Mouse (Mus musculus): ENCODE measurements at regions not wholly inside any gene's neighbourhood (a gene's known extent, or its start where the extent isn't known, plus 50 kb on each side); places are given as distances from the start of the nearest gene placed in this dataset.

GRCm38 (mm10) chr1:189989376-189989775, 67.2 kb upstream of the Smyd2 start:
- WGBS: 25% methylated on average over 14 of the region's 14 CpGs
- ATAC-seq (ENCODE audit: low FRiP score, low read depth): no peak
- Histone ChIP-seq H3K4me2 (peak overlapping the region; percentile 43), H3K9ac (no peak overlapping the region), H3K4me1 (replicated peaks) (peaks cover 8% of the 10 kb centered on the region), H3K4me3 (no peak overlapping the region), H3K27ac (replicated peaks) (no peak overlapping the region), H3K27me3 (no peaks in the 10 kb centered on the region), H3K9me3 (no peaks in the 10 kb centered on the region), H3K36me3 (no peaks in the 10 kb centered on the region)

- no peak for ATAC-seq (ENCODE audit: low FRiP score, low read depth)
- Histone ChIP-seq H3K4me1 (replicated peaks) (peaks cover 8% of the 10 kb centered on the region), H3K27ac (replicated peaks) (no peak overlapping the region), H3K27me3 (no peaks in the 10 kb centered on the region), H3K9me3 (no peaks in the 10 kb centered on the region), H3K9ac (no peak overlapping the region), H3K4me2 (peak overlapping the region; percentile 43; the same call in 1 of the 2 replicates), H3K36me3 (no peaks in the 10 kb centered on the region), H3K4me3 (no peak overlapping the region)
- whole genome bisulfite sequencing: 92% methylated on average over 3 of the region's 3 CpGs
Observed at GRCm38 (mm10) chr1:189988864-189989263, 66.7 kb upstream of the Smyd2 start.

GRCm38 (mm10) chr1:189985516-189986205, 63.5 kb upstream of the Smyd2 start:
- Histone ChIP-seq H3K9ac (no peak overlapping the region), H3K4me2 (no peak overlapping the region), H3K36me3 (no peaks in the 10 kb centered on the region), H3K27ac (replicated peaks) (no peak overlapping the region), H3K4me3 (no peak overlapping the region), H3K27me3 (no peaks in the 10 kb centered on the region), H3K4me1 (replicated peaks) (peaks cover 8% of the 10 kb centered on the region), H3K9me3 (no peaks in the 10 kb centered on the region)
- 58% methylated on average over 11 of the region's 11 CpGs for WGBS
- no peak for ATAC-seq (ENCODE audit: low FRiP score, low read depth)

GRCm38 (mm10) chr1:189978244-189978643, 56.1 kb upstream of the Smyd2 start:
- H3K9ac ChIP-seq: no peak overlapping the region
- H3K27ac ChIP-seq (replicated peaks): no peak overlapping the region
- no peaks in the 10 kb centered on the region for H3K4me1 ChIP-seq (replicated peaks)
- WGBS: 24% methylated on average over 10 of the region's 10 CpGs
- H3K27me3 ChIP-seq: no peaks in the 10 kb centered on the region
- no peaks in the 10 kb centered on the region for H3K9me3 ChIP-seq
- ATAC-seq (ENCODE audit: low FRiP score, low read depth): no peak
- H3K4me3 ChIP-seq: no peak overlapping the region
- no peak overlapping the region for H3K4me2 ChIP-seq
- H3K36me3 ChIP-seq: no peaks in the 10 kb centered on the region

GRCm38 (mm10) chr1:189975660-189976059, 53.5 kb upstream of the Smyd2 start:
- H3K27me3 ChIP-seq: no peaks in the 10 kb centered on the region
- H3K27ac ChIP-seq (replicated peaks): no peak overlapping the region
- H3K4me2 ChIP-seq: no peak overlapping the region
- H3K4me1 ChIP-seq (replicated peaks): peaks cover 3% of the 10 kb centered on the region; the same call in 1 of the 2 replicates
- 77% methylated on average over 9 of the region's 9 CpGs for WGBS
- no peak overlapping the region for H3K9ac ChIP-seq
- no peaks in the 10 kb centered on the region for H3K9me3 ChIP-seq
- H3K4me3 ChIP-seq: no peak overlapping the region
- H3K36me3 ChIP-seq: no peaks in the 10 kb centered on the region
- ATAC-seq (ENCODE audit: low FRiP score, low read depth): no peak

GRCm38 (mm10) chr1:189972790-189973406, 50.7 kb upstream of the Smyd2 start:
- Histone ChIP-seq H3K9ac (no peak overlapping the region; the same call in 1 of the 2 replicates), H3K4me1 (replicated peaks) (peaks cover 3% of the 10 kb centered on the region; the same call in 1 of the 2 replicates), H3K4me2 (peak overlapping the region; percentile 51), H3K9me3 (no peaks in the 10 kb centered on the region), H3K27ac (replicated peaks) (no peak overlapping the region), H3K4me3 (peak overlapping the region; percentile 23), H3K27me3 (no peaks in the 10 kb centered on the region), H3K36me3 (no peaks in the 10 kb centered on the region)
- peak; percentile 78 for ATAC-seq (ENCODE audit: low FRiP score, low read depth)
- WGBS: 15% methylated on average over 13 of the region's 13 CpGs
